Mouse (Mus musculus) induced T-regulatory cell, adult 2 months (primary cell): ENCODE measurements around the gene Rgs8.
A peak's percentile ranks its signal among the peaks of the same experiment; 100 is the strongest.

ENCODE experiments used
- DNase-seq: peaks from one replicate; pipeline ENCODE4 v3.0.0-alpha.2; 2012; ENCODE audit warnings: low read depth

Rgs8 gene

DNA sequence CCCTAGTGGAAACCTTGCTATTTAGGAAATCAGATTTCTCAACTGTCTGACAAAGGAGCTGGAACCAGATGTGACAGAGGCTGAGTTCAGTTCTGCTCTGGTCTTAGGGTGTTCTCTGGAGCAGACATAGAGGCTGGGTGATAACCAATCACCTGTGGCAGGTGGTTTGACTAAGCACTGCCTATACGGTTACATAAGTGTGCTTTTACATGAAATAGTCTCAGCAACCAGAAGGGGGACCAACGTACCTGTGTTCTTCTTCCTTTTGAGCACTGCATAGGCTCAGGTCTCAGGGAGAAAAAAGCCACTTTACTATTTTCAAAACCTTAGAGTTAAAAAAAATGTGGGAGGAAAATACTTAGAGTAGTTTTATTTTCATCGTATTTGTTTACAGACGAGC, 22.8 kb downstream of the Rgs8 start:
- peak; percentile 55 for DNase-seq

- DNase-seq = no peak
Observed at GRCm38 (mm10) chr1:153677635-153678034, 24.8 kb downstream of the Rgs8 start.

DNA sequence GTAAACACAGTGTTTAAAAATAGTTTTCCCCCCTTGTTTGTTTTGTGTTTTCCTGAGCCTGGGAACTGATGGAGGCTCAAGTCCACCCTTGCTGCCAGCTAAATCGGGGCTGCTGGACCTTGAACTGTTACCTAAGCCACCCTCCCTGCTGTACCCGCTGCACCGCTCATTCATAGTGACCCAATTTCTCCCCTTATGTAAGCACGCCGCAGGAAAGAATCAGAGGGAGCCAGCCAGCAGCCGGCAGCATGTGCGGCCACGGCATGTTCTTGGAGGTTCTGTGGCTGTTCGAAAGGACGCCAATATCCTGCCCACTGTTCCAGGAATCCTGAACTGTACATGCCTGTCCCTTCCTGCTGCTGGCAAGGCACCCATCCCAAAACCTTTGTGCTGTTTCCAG, 26.3 kb downstream of the Rgs8 start:
- no peak for DNase-seq

DNA sequence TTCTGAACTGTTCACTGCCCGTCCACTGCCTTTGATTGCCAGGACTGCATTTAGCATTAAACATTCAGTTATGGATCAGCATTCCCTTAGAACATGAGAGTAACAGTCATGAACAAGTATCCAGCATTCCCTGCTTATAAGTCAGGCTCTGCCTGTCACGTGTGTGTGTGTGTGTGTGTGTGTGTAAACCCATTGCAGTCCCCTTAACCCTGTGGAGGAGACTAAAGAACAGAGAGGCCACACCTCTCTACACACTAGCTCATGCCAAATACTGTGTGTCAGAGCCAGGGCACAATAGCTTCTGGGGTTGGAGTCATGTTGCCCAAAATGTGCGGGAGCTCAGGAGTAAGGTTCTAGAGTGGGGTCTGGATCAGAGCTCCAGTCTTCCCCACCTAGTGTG, 26.8 kb downstream of the Rgs8 start:
- no peak for DNase-seq

GRCm38 (mm10) chr1:153680363-153680762, 27.5 kb downstream of the Rgs8 start:
- DNase-seq = peak; percentile 28

DNA sequence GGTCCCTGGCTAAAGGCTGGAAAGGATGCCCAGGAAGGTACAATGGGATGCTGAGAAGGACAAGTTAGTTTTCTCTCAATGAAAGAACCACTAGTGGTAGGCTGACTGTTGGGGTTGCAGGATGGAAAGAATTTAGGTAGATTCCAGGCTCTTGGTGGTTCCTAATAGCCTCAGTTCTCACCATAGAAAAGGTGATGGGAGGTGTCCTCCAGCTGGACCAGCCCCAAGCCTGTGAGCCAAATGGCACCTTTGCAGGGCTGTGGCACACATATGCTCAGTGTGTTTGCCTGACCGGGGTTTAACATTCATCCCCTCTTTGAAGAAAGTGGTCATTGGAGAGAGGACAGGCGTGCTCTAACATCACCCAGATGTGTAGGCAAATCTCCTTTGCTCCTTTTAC, 28.2 kb downstream of the Rgs8 start:
- DNase-seq = no peak

DNA sequence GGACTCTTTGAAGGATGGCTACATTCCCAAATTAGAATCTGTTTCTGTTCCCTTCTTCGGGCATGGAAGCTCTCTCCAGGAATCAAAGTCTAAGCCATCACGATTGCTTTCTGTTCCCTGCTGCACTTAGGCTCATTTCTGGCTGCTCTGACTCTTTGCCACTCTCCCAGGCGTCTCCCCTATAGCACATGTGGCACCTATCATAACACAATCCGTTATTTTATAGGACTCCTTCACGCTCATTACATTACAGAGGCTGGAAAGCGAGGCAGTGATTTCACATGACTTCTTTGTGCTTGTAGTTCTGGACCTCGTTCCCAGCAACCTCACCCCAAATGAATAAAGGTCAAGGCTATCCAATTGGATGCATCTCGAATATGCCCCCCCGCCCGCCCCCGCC, 30.4 kb downstream of the Rgs8 start:
- DNase-seq = no peak

DNA sequence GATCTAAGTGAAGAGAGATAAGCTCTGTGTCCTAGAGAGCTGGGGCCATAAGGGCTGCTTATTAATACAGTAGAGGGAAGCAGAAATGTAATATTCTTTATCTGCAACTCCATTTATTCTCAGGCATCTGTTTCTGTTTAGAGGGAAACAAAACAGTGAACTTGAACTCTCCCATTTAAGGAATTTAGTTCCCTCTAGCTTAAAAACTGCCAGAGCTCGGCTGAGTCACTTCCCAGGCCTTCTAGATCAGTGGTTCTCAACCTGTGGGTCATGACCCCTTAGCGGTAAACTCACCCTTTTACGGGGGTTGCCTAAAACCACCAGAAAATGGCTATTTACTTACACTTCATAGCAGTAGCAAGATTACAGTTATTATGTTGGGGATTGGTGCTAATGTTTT, 32.8 kb downstream of the Rgs8 start:
- DNase-seq = no peak

DNA sequence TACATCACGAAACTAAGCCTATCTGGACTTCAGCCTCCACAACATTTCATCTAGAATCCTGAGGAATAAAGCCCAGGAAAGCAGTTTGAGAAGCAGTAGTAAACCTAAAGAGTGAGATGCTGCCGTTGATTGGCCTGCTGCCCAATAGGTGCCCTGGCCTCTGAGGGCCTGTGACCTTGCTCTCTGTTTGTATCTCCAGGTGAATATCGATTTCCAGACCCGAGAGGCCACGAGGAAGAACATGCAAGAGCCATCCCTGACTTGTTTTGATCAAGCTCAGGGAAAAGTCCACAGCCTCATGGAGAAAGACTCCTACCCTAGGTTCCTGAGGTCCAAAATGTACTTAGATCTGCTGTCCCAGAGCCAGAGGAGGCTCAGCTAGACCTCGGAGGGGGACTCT, 39.7 kb downstream of the Rgs8 start:
- DNase-seq = no peak

GRCm38 (mm10) chr1:153694372-153695120, 41.7 kb downstream of the Rgs8 start:
- no peak for DNase-seq

- no peak for DNase-seq
Observed at GRCm38 (mm10) chr1:153695398-153695797, 42.6 kb downstream of the Rgs8 start.

DNA sequence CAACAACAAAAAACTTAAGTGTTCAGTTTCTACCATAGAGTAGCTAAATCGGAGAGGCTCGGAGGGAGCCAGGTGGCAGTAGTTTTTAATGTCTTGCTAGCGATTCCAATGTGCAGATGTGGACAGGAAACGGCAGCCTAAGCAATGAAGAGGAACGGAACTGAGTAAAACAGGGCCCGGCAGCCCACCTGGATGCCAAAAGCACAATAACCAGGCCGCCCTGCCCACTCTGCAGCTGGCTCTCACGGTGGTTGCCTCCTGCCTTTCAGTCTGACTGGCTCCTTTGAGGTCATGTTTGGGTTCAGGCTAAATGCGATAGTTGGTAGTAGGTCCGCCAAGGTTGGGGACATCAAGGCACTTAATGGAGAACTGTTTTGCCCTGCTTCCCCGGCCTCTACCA, 43.3 kb downstream of the Rgs8 start:
- DNase-seq = no peak

- no peak for DNase-seq
Observed at GRCm38 (mm10) chr1:153696541-153696940, 43.7 kb downstream of the Rgs8 start.

DNA sequence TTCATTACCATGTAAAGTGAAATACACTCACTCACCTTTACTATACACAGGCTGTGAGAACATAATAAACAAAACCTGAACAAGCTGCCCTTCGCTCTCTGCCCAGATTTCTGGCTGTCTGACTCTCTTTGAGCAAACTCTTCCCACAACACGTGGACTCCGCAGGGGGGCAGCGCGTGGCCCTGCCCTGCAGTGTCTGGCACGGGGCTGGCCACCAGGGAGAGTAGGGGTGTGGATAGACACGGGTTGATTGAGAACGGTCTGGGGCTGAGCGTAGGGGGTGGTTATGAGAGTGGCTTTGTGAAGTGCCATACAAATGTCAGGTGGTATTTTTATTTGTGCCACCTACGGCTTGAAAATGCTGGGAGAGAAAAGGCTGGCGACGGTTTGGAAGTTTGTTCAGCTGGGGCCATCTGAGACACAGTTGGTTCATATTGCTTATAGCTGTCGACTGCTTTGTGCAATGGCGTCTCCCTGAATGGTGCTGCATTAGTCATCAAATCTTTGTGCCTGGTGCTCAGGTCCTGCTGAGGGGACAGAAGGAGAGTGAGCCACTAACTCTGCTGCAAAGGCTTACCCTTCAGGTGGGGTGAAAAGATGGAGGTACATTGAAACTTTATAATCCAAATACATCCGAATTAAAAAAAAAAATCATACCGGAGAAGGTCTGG, 44.9 kb downstream of the Rgs8 start:
- DNase-seq = no peak

DNA sequence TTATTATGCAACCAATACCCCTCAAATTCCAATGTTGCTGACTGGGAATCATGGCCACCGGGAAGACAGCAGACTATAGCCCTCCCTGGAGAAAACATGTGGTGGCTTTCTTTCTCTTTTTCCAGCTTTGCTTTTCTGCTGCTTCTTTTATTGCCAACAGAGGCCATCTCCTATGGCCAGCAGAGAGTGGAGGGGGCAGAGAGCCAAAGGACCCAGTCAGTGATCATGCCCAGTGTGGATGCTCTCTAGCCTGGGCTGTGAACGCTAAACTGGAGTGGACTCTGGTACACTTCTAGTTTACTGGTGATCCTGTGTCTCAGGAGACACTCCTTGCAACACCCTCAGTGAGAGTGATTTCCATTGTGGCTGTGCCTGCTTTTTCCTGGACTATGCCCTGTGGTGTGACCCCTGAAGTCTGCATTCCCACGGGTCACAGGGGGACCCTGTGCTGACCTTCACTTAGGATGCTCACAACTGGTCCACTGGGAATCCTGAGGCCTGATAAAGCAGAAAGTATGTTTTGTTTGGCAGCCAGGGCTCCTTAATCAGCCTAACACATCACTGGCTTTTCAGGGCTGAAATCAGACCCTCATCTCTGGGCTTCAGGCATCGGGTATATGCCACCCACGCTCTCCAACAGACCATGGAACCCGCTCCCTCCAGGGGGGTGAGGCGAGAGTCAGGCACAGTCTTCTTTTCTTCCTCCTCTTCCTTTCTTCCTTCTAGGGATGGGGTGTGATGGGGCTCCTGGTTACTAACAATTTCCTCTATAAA, 45.7 kb downstream of the Rgs8 start:
- DNase-seq = no peak

DNA sequence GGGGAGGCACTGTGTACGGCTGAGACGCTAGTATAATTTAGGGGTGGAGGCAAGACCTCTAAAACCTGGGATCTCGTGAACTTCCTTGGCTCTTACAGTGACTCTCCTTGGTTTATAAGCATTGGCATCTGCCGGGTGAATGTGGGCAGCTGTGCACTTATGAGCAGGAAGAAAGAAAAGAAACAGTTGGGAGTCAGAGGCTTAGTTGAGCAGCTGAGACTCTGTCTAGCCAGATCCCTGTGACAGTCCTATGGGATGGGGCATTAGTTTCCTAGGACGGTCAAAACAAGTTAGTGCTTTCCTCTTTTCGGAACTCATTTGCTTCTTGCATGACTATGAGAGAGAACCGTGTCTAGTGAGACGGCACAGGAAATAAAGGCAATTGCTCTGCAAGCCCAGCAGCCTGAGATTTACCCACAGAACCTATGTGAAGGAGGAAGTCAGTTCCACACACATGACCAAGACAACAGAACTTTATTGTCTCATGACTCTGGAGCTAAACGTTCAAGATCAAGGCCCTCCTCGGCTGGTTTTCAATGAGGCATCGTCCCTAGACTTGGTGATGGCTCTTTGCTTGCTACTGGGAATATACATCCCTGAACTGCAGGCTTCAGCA, 47.7 kb downstream of the Rgs8 start:
- no peak for DNase-seq

GRCm38 (mm10) chr1:153701461-153701860, 48.6 kb downstream of the Rgs8 start:
- no peak for DNase-seq

- DNase-seq = no peak
Observed at GRCm38 (mm10) chr1:153702166-153702852, 49.5 kb downstream of the Rgs8 start.

DNA sequence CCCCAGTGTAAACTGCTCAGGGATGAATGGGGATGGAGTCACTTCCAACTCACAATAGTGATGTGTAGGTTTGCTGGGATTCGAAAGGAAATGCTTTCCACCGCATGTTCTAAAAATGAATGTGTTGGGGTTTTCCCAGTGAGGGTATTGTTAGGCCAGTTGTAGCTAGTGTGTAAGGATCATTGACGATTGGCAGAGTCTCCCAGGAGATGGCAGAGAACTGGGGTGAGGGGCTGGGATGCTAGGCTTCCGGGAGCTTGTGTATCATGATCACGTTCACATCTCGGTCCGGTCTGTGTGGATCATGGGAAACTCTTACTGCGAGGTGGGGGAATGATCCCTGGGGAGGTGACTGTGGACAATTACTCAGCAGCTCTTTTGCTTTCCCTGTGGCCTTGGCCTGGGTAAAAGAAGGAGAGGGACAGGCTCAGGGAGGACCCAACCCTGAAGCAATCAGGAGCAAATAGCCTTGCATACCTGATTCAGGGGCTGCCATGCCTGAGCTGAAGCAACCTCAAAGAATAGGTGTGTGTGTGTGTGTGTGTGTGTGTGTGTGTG, 50.1 kb downstream of the Rgs8 start:
- peak; percentile 54 for DNase-seq

- no peak for DNase-seq
Observed at GRCm38 (mm10) chr1:153703445-153703991, 50.7 kb downstream of the Rgs8 start.

- DNase-seq = no peak
Observed at GRCm38 (mm10) chr1:153704174-153704573, 51.3 kb downstream of the Rgs8 start.
